Mouse (Mus musculus) heart, postnatal 36 days (tissue): ENCODE data around the gene Gadd45b. TPM values are rescaled to one million over a fixed set of nuclear protein-coding genes. Genes with fewer than 3 reads are reported as not detected.

Experiments used
- DNase-seq, 2 experiments: peaks; one replicate each; pipeline ENCODE4 v3.0.0; 2021 to 2022
- intact Hi-C: fragments of 180-260 bp; cut with DNase I; formaldehyde crosslinking; loops from one replicate; pipeline ENCODE4 v1.15.1; 2025
- total RNA-seq, 2 experiments: library from RNA; stranded (reverse); gene quantifications; 2 replicates each; pipeline ENCODE4 v1.2.3; 2021

Gadd45b gene
- 10 to 100 TPM; 11.0 to 18.7 TPM for total RNA-seq

- DNase-seq: peak; percentile 97 to 98
- intact Hi-C loops: loop anchor here (1.0 to 5.0 kb wide), 2 partner anchors 26 to 42 kb away; no protein-coding TSS in a partner anchor
These were observed at the start of gene Gadd45b for GRCm38 (mm10) chr10:80929299-80930226. Gadd45b (plus strand) TSS chr10:80930073.

DNA sequence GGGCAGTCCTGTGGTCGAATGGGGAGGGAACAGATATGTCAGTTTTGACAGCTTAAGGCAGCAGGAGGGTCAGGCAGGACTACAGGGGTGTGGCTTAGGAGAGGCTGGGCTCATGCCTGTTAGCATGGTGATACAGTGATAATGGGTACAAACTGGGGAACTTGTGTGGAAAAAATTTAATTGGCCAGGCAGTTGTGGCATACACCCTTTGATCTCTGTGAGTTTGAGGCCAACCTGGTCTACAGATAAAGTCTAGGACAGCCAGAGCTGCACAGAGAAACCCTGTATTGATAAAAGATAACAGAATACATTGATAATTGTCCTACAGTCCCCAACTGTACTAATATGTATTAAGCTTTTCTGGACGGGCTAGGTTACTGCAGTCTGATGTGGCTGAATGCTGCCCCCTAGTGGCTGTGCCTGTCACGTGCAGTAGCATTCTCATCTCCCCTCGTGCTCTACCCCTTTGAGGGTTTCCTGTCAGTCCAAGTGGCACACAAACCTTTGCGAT, 49.7 kb upstream of the Gadd45b start:
- intact Hi-C loops: loop anchor here (1.0 kb wide), 1 partner anchor 58 kb away; no protein-coding TSS in a partner anchor
- peak; percentile 63 to 75 for DNase-seq

- intact Hi-C loops: loop anchor here (1.0 kb wide), 2 partner anchors 59 to 114 kb away; no protein-coding TSS in a partner anchor
- no peak for DNase-seq
These were observed 49.0 kb upstream of the Gadd45b start for GRCm38 (mm10) chr10:80880901-80881300.

DNA sequence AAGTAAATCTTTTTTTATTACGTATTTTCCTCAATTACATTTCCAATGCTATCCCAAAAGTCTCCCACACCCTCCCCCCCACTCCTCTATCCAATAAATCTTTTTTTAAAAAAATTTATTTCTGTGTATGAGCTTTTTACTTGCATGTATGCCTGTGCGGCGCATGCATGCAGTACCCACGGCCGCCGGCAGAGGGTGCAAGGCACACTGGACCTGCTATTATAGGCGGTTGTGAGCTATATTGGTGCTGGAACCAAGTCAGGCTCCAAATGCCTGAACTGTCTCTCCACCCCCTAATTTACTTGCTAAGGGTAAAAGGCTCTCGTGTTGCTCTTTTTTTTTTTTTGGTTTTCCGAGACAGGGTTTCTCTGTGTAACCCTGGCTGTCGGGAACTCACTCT, 48.6 kb upstream of the Gadd45b start:
- intact Hi-C loops: loop anchor here (1.0 kb wide), 1 partner anchor 114 kb away; no protein-coding TSS in a partner anchor
- peak; percentile 66 to 84 for DNase-seq

GRCm38 (mm10) chr10:80887181-80887580, 42.7 kb upstream of the Gadd45b start:
- DNase-seq: peak; percentile 73 to 75
- intact Hi-C loops: loop anchor here (5.0 kb wide), 1 partner anchor 40 kb away; no protein-coding TSS in a partner anchor

GRCm38 (mm10) chr10:80895100-80895499, 34.8 kb upstream of the Gadd45b start:
- DNase-seq: no peak
- intact Hi-C loops: no loop called here

GRCm38 (mm10) chr10:80895697-80896096, 34.2 kb upstream of the Gadd45b start:
- no peak for DNase-seq
- intact Hi-C loops: no loop called here

DNA sequence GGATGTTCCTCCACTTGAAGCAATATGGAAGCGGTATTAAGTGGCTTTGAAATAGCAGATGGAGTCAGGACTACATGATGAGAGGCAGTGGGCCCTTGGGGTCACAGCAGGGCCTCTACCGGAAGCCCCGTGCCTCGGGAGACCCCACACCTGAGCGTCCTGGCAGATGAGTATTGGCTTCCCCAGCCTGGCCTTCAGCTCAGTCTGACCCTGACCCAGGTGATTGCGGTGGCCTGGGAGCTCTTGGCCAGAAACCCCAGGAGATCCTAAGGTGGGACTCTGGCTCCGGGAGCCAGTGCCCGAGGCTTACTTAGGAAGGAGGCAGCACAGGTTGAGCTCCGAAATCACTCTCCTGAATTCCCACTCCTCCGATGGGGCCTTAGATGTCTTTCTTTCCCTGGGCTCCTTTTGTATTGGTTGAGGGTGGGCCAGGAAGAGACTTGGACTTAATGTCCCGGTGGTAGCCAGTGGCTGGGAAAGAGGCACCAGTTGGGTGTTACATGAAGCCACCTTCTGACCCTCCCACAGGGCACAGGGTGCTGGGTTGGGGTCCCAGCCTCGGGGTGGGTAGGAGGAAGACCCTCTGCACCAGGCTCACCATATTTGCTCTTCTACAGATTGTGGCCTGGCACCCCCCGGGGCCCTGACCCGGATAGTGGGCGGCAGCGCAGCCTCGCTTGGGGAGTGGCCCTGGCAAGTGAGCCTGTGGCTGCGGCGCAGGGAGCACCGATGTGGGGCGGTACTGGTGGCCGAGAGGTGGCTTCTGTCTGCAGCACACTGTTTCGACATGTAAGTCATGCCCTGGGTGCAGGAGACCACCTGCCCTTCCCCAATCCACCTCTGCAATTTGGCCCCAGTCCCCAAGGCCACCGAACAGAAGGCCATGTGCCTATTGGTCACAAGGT, 33.0 kb upstream of the Gadd45b start:
- DNase-seq: no peak
- intact Hi-C loops: no loop called here

DNA sequence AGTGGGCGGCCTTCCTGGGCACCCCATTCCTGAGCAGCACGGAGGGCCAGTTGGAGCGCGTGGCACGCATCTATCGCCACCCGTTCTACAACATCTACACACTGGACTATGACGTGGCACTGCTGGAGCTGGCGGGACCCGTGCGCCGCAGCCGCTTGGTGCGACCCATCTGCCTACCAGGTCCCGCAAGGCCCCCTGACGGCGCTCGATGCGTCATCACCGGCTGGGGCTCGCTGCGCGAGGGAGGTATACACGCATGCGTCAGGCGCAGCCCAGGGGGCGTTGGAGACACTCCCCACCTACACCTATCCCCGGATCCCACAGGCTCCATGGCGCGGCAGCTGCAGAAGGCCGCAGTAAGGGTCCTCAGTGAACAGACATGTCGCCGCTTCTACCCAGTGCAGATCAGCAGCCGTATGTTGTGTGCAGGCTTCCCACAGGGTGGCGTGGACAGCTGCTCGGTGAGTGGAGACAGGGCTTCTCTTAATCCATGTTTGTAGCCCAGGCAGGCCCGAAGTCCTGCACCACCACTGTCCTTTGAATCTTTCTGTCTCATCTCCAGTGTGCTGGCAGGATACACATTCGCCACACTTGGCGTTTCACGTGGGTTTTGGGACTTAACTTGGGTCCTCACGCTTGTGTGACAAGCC, 31.9 kb upstream of the Gadd45b start:
- intact Hi-C loops: no loop called here
- DNase-seq: no peak

DNA sequence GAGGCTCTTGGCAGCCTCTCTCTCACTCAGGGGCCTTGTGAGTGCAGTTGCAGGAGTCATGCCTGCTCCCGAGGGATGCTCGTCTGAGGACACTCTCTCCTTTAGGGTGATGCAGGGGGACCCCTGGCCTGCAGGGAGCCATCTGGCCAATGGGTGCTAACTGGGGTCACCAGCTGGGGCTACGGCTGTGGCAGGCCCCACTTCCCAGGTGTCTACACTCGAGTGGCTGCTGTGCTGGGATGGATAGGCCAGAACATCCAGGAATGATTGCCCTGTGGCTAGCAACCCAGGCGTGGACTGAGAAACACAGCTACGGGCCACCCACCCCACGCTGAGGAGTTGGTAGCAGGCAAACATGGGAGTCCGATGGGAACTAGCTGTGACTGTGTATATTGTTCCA, 30.8 kb upstream of the Gadd45b start:
- DNase-seq: no peak
- intact Hi-C loops: no loop called here

DNA sequence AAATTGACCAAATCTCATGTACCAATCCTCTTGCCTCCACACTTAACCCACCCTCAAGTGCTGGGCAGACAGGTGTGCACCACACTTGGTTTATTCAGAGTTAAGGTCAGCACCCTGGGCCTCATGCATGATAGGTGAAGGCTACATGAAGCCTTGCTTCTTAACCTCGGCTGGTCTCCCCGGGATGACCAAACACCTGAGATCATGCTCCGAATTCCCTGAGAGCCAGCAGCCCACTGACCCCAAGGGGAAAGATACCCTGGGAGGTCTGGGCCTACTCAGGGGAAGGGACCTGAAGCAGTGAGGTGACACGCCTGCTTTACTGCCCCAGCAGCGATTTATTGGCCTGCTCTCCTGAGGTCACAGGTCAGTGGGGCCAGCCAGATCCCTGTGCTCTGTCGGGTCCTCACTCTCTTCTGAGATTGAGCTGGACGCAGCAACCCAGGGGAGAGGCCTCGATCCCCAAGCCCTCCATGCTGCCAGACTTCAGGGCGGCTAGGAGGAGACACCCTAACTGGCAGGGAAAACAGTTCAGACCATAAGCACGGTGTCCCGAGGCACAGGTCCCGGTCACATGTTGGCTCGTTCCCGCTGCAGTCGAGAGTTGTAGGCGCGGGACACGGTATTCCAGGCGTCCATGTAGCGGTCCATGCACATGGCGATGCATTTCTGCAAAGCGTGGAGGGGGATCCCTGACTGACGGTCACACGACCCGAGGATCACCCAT, 30.1 kb upstream of the Gadd45b start:
- intact Hi-C loops: loop anchor here (10.0 kb wide), 1 partner anchor 595 kb away; the partner anchor contains the start of gene Ncln
- DNase-seq: no peak

DNA sequence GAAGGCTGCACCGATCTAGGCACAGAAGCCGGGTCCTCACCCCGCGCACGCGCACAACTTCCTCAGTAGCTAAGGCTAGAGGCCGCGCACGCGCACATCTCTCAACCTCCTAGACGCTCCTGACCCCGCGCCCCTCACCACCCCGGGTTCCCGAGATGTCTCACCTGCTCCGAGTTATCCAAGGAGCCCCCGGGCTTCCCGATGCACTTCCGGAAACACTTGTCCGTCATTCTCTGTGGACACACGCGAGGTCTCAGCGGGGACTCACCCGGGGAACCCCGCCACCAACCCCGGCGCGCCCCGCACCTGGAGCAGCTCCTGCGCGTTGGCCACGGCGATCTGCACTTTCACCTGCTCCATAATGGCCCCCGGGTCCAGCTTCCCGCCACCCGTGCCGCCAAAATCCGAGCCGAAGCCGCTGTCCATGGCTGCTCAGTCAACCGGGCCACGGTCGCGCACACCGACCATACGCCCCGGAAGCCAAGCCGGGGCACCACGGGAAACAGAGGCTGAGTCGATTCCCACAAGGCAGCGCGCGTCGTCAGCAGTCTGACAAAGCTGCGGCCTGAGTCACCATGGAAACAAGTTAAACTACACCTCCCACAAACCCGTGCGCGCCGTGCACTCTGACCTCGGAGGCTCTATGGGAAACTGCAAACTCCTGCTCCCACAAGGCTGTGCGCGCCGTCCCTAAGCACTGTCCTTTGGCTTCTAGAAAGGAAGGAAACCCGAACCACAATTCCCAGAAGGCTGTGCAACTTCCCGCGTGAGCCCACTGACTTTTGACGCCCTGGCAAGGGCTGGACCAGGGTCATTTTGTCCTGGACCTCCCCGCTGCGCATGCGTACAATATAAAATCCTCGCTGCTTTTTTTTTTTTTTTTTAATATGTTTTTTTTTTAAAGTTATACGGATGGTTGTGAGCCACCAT, 29.3 kb upstream of the Gadd45b start, which contains the start of gene Timm13:
Gene Timm13, minus strand, starts transcription at position 652 of the 930 bp plus-strand sequence.
- peak; percentile 93 to 94 for DNase-seq
- intact Hi-C loops: loop anchor here (10.0 kb wide), 1 partner anchor 594 kb away; the partner anchor contains the start of gene Ncln

DNA sequence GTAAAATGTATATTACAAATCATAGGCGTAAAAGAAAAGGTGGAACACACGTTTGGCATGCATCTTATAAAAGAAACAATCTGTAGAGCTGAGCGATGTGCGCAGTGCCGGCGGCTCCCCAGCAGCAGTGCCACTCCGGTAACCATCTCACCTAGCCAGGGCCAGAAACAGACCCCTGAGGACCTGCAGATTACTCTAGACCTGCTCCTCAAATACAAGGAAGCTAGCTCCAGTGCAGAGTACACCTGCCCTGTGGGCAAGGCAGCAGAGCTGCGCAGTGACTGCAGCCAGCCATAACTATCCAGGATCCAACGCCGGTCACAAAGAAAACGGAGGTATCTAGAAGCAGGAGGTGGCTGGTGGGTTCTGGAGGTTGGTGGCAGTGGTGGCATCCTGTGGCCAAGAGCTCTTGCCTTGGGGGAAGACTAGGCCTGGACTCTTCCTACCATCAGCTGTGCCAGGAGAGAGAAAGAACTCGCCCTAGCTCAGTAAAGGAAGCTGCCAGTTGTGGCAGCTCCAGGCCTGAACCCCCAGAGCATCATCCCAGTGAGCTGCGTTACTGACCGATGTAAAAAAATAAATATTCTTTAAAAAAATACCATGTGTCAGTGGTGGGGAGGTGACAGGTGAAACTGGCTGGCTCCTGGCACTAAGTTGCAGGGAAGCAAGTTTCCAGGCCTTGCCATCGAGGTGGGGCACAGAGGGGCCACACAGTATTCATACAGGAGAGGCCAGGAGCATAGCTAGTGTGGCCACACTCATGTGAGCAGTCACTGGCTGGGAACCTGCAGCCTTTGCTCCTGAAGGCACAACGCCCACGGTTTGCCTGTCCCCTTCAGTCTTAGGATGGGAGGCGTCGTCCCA, 28.2 kb upstream of the Gadd45b start:
- intact Hi-C loops: loop anchor here (10.0 kb wide), 1 partner anchor 593 kb away; the partner anchor contains the start of gene Ncln

DNA sequence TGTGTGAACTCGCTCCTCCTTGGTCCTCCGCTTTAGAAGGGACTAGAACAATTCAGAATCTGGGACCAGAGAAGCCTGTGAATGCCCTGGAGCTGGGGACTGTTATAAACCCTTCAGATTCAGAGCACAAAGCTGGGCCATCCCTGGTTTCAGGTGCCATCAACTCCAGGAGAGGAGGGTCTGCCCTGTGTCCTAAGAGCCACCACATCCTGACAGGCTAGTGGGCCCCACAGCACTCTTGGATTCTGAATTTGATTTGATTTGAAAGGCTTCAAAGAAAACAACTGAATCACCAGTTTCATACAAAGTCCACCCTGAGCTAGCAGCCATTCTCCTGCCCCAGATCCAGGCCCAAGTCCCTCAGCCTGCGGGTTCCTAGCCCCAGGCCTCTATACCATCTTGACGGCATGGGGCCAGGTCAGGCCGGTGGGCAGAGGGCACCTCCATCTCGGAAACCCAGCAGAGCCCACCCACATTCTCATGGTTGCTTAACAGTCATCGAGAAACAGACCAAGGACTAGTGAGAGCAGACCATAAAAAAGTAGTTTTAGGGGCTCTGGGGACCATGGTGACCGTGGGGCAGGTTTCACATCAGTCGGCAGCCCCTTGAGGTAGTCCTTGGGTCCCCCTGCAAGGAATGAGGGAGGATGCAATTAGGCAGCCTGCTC, 27.5 kb upstream of the Gadd45b start:
- no peak for DNase-seq
- intact Hi-C loops: loop anchor here (10.0 kb wide), 1 partner anchor 592 kb away; the partner anchor contains the start of gene Ncln

More for the DNA sequence above, 28.2 kb upstream of the Gadd45b start:
- no peak for DNase-seq

DNA sequence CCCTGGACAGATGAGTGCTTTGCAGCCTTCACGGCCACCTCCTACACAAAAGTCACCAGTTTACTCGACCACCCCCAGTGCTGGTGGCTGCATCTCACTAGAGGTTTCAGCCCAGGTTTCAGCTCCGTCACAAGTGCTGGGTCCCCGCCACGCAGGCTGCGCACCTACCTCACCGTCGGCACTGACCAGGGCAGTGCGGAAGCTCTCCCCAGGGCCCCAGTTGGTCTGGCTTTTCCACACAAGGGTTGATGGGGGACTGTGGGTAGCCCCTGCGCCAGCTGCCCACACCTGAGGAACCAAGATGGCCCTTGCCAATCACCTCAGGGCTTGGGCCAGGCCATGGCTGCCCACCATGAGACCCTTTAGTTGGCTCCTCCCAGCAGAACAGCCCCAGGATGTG, 26.6 kb upstream of the Gadd45b start:
- intact Hi-C loops: loop anchor here (10.0 kb wide), 1 partner anchor 592 kb away; the partner anchor contains the start of gene Ncln
- DNase-seq: no peak

DNA sequence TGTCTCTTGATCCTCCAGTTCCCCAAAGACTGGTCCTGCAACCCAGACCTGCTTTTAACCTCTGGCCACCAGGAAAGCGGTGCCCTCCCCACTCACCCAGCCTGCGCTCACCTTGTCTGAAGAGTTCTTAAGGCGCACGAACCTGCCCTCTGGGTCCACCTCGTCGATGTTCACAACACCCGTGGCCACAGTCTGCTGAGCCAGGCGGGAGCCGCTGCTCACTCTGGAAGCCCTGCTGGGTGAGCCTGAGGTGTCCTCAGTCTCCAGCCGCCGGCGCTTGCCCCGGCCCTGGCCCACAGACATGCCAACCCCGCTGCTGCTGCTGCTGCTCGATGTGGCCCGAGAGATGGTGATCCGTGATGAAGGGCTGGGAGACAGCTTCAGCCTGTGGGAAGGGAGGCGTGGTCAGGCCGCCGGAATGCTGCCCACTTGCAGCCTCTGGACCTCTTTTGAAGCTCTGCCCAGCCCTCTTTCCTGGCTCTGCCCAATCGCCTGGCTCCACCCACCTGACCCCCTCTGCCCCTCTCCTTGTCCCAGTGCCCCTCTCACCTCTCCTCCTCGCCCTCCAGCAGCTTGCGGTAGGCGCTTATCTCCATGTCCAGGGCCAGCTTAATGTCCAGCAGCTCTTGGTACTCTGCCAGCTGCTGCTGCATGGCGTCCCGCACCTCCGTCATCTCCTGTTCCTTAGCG, 25.7 kb upstream of the Gadd45b start:
- DNase-seq: no peak
- intact Hi-C loops: loop anchor here (10.0 kb wide), 1 partner anchor 591 kb away; the partner anchor contains the start of gene Ncln
